Mouse (Mus musculus): Measurements from ENCODE around the gene Zfp865. TPM values are rescaled to one million over a fixed set of nuclear protein-coding genes. Genes with fewer than 3 reads are reported as not detected.

The Zfp865 gene
- polyA plus RNA-seq, 1 experiment from 2014 or later: 9.0 TPM

DNA sequence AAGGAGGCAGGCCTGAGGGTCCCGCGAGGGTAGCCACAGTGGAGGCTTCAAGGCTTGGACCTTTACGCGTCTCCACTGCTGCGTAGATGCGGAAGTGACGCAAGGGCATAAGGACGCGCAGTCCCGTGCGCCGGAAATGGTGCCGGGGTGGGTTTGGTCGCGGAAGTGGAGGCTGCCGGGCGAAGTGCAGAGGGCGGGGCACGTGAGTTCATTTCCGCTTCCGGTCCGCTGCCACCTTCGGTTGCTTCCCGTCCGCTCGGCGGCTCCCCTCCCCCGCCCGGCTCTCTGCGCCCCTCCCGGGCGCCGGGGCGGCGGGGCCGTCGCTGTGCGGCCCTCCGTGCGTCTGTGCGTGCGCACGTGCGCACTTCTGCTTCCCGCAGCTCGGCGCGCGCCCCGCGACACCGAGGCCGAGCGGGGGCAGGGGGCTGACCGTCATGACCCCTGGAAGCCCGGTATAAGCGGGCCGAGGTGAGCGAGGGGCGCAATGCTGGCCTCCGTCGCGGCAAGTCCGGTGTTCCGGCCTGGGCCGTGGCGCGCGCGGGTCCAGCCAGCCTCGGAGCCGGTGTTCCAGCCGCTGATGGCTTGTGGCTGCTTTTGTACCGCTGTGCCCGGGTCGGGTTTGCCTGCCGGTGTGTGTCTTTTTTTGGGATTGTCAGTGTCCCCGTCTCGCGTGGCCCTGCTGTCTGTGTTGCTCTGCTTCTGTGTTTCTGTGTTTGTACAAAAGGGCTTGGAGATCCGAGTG lies 60.0 kb downstream of the Zfp865 start, which contains the start of gene Epn1:
Gene Epn1 (plus strand): TSS at position 226 of the 742 bp plus-strand sequence.
- peak; percentile 95 for DNase-seq (ENCODE audit: low spot score)
- H3K27ac ChIP-seq: peak within 1 kb of the TSS; percentile 96
- H3K4me3 ChIP-seq: peak within 1 kb of the TSS; percentile 96
- H3K36me3 ChIP-seq: peaks cover 73% of the 10 kb centered on the region
- peaks cover 18% of the 10 kb centered on the region for H3K4me1 ChIP-seq (replicated peaks)
- H3K27me3 ChIP-seq (ENCODE audit: insufficient read depth, poor library complexity, severe bottlenecking): no peaks in the 10 kb centered on the region
- no peaks in the 10 kb centered on the region for H3K9me3 ChIP-seq
- under 1% methylated on average over 81 of the region's 81 CpGs for WGBS

DNA sequence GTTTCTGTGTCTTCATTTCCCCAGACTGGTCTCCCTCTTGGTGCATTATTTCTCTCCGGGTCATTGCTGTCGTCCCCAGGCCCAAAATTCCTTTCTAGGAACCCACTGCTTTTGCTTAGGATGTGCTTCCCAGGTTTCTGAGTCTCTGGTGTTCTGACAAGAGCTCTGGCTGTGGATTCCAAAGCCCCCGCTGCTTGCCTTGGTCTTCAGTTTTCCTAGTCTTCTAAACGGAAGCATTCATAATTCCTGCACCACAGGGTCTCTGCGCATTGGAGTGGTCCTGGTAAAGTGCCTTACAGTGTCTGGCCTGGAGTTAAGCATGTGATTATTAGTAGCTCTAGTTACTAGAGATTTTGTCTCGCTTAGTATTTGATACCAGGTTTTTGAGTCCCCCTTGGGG lies 60.6 kb downstream of the Zfp865 start:
- Histone ChIP-seq H3K36me3 (peaks cover 73% of the 10 kb centered on the region), H3K4me1 (replicated peaks) (peaks cover 18% of the 10 kb centered on the region), H3K4me3 (peak overlapping the region; percentile 96), H3K27ac (peak overlapping the region; percentile 96), H3K27me3 (ENCODE audit: insufficient read depth, poor library complexity, severe bottlenecking) (no peaks in the 10 kb centered on the region), H3K9me3 (no peaks in the 10 kb centered on the region)
- peak; percentile 14 for DNase-seq (ENCODE audit: low spot score)
- WGBS: 23% methylated on average over 6 of the region's 6 CpGs

DNA sequence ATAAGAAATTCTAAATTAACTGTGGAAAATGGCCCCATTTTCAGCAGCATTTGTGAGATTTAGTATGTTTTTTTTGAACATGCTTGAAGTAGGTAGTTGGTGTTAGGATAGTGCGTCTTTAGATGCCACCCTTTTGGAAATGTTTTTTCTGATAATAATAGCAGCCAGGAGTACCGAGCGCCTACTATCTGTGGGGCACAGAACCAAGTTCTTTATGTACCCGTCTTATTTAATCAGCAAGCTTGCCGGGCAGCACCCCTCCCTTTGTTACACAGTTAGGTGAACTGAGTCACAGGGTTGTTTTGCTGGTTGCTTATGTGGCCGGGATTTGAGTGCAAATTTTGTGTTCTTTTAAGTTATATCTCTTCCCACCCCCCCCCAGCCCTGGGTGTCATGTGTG lies 61.1 kb downstream of the Zfp865 start:
- Histone ChIP-seq H3K4me1 (replicated peaks) (peaks cover 18% of the 10 kb centered on the region), H3K27ac (0 out of 2 replicates have a peak overlapping the region, but pooled peaks have one; percentile 96), H3K36me3 (peaks cover 74% of the 10 kb centered on the region), H3K4me3 (peak overlapping the region; percentile 96), H3K9me3 (no peaks in the 10 kb centered on the region), H3K27me3 (ENCODE audit: insufficient read depth, poor library complexity, severe bottlenecking) (no peaks in the 10 kb centered on the region)
- 79% methylated on average over 6 of the region's 6 CpGs for WGBS
- DNase-seq (ENCODE audit: low spot score): no peak

DNA sequence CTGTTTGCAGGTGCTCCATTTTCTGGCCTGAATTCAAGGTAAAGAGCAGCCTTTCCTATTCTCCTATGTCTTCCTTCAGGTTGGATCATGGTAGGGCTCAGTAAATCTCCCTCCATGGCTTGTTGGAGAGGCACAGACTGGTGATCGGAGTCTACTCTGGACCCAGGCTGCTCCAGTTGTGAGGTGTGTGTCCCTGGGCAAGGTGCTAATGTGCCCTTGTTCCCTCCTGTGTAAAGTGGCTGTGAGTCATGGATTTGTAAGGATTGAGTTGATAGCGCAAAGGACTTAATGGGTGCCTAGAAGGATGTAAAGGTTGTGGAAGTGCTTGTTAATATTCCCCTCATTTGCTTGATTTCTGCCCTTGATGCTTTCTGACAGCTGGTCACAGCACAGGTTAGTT lies 61.8 kb downstream of the Zfp865 start:
- no peaks in the 10 kb centered on the region for H3K9me3 ChIP-seq
- WGBS: 97% methylated on average over 2 of the region's 2 CpGs
- H3K27ac ChIP-seq: no peak overlapping the region
- peaks cover 18% of the 10 kb centered on the region for H3K4me1 ChIP-seq (replicated peaks)
- H3K4me3 ChIP-seq: no peak overlapping the region; the same call in none of the 2 replicates
- no peaks in the 10 kb centered on the region for H3K27me3 ChIP-seq (ENCODE audit: insufficient read depth, poor library complexity, severe bottlenecking)
- peaks cover 73% of the 10 kb centered on the region for H3K36me3 ChIP-seq
- DNase-seq (ENCODE audit: low spot score): no peak

DNA sequence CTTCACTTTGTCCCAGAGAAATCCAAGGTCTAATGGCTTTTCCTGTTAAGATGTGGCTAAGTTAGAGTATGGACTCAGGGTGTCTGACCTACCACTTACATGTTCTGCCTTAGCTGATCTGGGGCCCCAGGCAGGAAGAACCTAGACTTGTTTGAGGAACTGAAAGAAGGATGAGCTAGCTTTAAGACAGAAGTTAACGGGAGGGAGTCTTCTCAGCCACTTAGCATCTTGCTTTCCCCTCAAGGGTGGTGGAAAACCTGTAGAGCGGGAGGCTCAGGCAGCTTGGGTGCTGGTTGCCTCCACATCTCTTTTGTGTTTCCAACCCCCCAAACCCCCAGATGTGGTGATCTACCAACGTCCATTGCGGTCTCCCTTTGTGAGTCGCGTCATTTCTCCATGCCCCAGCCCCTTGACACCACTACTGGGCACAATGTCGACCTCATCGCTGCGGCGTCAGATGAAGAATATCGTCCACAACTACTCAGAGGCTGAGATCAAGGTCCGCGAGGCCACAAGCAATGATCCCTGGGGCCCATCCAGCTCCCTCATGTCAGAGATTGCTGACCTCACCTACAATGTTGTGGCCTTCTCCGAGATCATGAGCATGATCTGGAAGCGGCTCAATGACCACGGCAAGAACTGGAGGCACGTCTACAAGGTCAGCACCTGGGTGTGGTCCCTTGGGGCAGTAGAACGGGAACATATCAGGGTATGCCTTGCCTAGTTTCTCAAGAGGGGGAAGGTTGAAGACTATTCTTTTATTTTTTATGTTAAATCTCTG lies 63.3 kb downstream of the Zfp865 start:
- WGBS: 94% methylated on average over 18 of the region's 18 CpGs
- Histone ChIP-seq H3K36me3 (peaks cover 72% of the 10 kb centered on the region), H3K9me3 (no peaks in the 10 kb centered on the region)

DNA sequence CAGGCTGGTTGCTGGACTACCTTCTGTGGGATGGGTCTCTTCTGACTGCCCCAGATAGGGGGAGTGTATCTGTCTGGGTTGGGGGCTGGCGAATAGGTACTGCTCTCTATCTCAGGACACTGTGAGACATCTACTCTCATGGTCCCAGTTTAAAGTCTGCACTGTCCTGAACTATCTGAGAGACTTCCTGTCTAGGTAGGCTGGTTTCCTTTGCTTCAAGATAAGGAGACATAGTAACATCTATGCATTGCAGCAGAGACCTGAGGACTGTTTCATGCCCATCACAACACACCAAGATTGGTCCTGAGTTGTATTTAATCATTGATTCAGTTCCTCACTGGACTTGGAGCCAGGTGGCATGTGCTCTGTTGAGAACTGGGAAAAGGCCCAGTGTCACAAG lies 65.3 kb downstream of the Zfp865 start:
- Histone ChIP-seq H3K36me3 (peaks cover 82% of the 10 kb centered on the region), H3K4me3 (no peak overlapping the region), H3K27ac (no peak overlapping the region), H3K27me3 (ENCODE audit: insufficient read depth, poor library complexity, severe bottlenecking) (no peaks in the 10 kb centered on the region), H3K4me1 (replicated peaks) (peaks cover 16% of the 10 kb centered on the region), H3K9me3 (no peaks in the 10 kb centered on the region)
- 82% methylated on average over 1 of the region's 1 CpGs for WGBS
- DNase-seq (ENCODE audit: low spot score): no peak

More for the DNA sequence above, 63.3 kb downstream of the Zfp865 start:
- H3K27me3 ChIP-seq (ENCODE audit: insufficient read depth, poor library complexity, severe bottlenecking): no peaks in the 10 kb centered on the region
- H3K4me1 ChIP-seq (replicated peaks): peaks cover 18% of the 10 kb centered on the region
- no peak overlapping the region for H3K27ac ChIP-seq
- no peak for DNase-seq (ENCODE audit: low spot score)
- H3K4me3 ChIP-seq: no peak overlapping the region

Other genes starting within 250 kb of the Zfp865 start
- not detected in 2 replicates for gene Fam71e2, start 249.1 kb upstream of the Zfp865 start, polyA plus RNA-seq (2016; fragmentation: Nextera tagmentation; extraction: Ambion mirVana)
- gene Il11, start 237.5 kb upstream of the Zfp865 start, polyA plus RNA-seq (2016; fragmentation: Nextera tagmentation; extraction: Ambion mirVana): 0.44 and 0.96 TPM in 2 replicates
- gene Tmem190, start 237.4 kb upstream of the Zfp865 start, polyA plus RNA-seq (2016; fragmentation: Nextera tagmentation; extraction: Ambion mirVana): 0.30 TPM in 1 of 2 replicates, not detected in the other
- 2.6 and 4.3 TPM in 2 replicates for gene Tmem238, start 230.7 kb upstream of the Zfp865 start, polyA plus RNA-seq (2016; fragmentation: Nextera tagmentation; extraction: Ambion mirVana)
- 378 and 382 TPM in 2 replicates for gene Rpl28, start 227.5 kb upstream of the Zfp865 start, polyA plus RNA-seq (2016; fragmentation: Nextera tagmentation; extraction: Ambion mirVana)
- 414 and 452 TPM in 2 replicates for gene Ube2s, start 207.8 kb upstream of the Zfp865 start, polyA plus RNA-seq (2016; fragmentation: Nextera tagmentation; extraction: Ambion mirVana)
- gene Shisa7, start 175.7 kb upstream of the Zfp865 start, polyA plus RNA-seq (2016; fragmentation: Nextera tagmentation; extraction: Ambion mirVana): 0.68 and 1.8 TPM in 2 replicates
- 2.6 and 3.3 TPM in 2 replicates for gene Isoc2b, start 150.1 kb upstream of the Zfp865 start, polyA plus RNA-seq (2016; fragmentation: Nextera tagmentation; extraction: Ambion mirVana)
- 0.73 and 0.82 TPM in 2 replicates for gene Isoc2a, start 143.2 kb upstream of the Zfp865 start, polyA plus RNA-seq (2016; fragmentation: Nextera tagmentation; extraction: Ambion mirVana)
- gene Gm36210, start 113.9 kb upstream of the Zfp865 start, polyA plus RNA-seq (2016; fragmentation: Nextera tagmentation; extraction: Ambion mirVana): not detected in 2 replicates
- gene Zfp628, start 105.2 kb upstream of the Zfp865 start, polyA plus RNA-seq (2016; fragmentation: Nextera tagmentation; extraction: Ambion mirVana): 5.3 and 6.5 TPM in 2 replicates
- gene Nat14, start 98.3 kb upstream of the Zfp865 start, polyA plus RNA-seq (2016; fragmentation: Nextera tagmentation; extraction: Ambion mirVana): 5.2 and 9.6 TPM in 2 replicates
- gene Ssc5d, start 94.6 kb upstream of the Zfp865 start, polyA plus RNA-seq (2016; fragmentation: Nextera tagmentation; extraction: Ambion mirVana): 1.0 and 1.7 TPM in 2 replicates
- not detected in 2 replicates for gene Sbk2, start 56.0 kb upstream of the Zfp865 start, polyA plus RNA-seq (2016; fragmentation: Nextera tagmentation; extraction: Ambion mirVana)
- 0.10 TPM in 1 of 2 replicates, not detected in the other for gene Sbk3, start 49.2 kb upstream of the Zfp865 start, polyA plus RNA-seq (2016; fragmentation: Nextera tagmentation; extraction: Ambion mirVana)
- 31.8 and 43.1 TPM in 2 replicates for gene Zfp579, start 24.2 kb upstream of the Zfp865 start, polyA plus RNA-seq (2016; fragmentation: Nextera tagmentation; extraction: Ambion mirVana)
- gene Zfp524, start 6.0 kb upstream of the Zfp865 start, polyA plus RNA-seq (2016; fragmentation: Nextera tagmentation; extraction: Ambion mirVana): 9.7 and 9.9 TPM in 2 replicates
- gene Fiz1, start 5.7 kb upstream of the Zfp865 start, polyA plus RNA-seq (2016; fragmentation: Nextera tagmentation; extraction: Ambion mirVana): 55.2 and 65.1 TPM in 2 replicates
- 0.46 TPM in 1 of 2 replicates, not detected in the other for gene Gm44973, start 4.9 kb upstream of the Zfp865 start, polyA plus RNA-seq (2016; fragmentation: Nextera tagmentation; extraction: Ambion mirVana)
- 5.4 and 7.9 TPM in 2 replicates for gene Ccdc106, start 177 bp downstream of the Zfp865 start, polyA plus RNA-seq (2016; fragmentation: Nextera tagmentation; extraction: Ambion mirVana)
- 0.34 TPM in 1 of 2 replicates, not detected in the other for gene 4632433K11Rik, start 13.7 kb downstream of the Zfp865 start, polyA plus RNA-seq (2016; fragmentation: Nextera tagmentation; extraction: Ambion mirVana)
- gene Zfp784, start 18.1 kb downstream of the Zfp865 start, polyA plus RNA-seq (2016; fragmentation: Nextera tagmentation; extraction: Ambion mirVana): 3.3 and 3.9 TPM in 2 replicates
- 37.7 and 53.4 TPM in 2 replicates for gene Zfp580, start 31.2 kb downstream of the Zfp865 start, polyA plus RNA-seq (2016; fragmentation: Nextera tagmentation; extraction: Ambion mirVana)
- gene U2af2, start 41.8 kb downstream of the Zfp865 start, polyA plus RNA-seq (2016; fragmentation: Nextera tagmentation; extraction: Ambion mirVana): 179 and 180 TPM in 2 replicates
- 61.3 and 76.8 TPM in 2 replicates for gene Epn1, start 59.9 kb downstream of the Zfp865 start, polyA plus RNA-seq (2016; fragmentation: Nextera tagmentation; extraction: Ambion mirVana)
- not detected in 2 replicates for gene Rfpl4, start 96.6 kb downstream of the Zfp865 start, polyA plus RNA-seq (2016; fragmentation: Nextera tagmentation; extraction: Ambion mirVana)
- gene Rasl2-9, start 105.6 kb downstream of the Zfp865 start, polyA plus RNA-seq (2016; fragmentation: Nextera tagmentation; extraction: Ambion mirVana): 0.32 and 0.69 TPM in 2 replicates
- gene Vmn1r55, start 129.3 kb downstream of the Zfp865 start, polyA plus RNA-seq (2016; fragmentation: Nextera tagmentation; extraction: Ambion mirVana): not detected in 2 replicates
- not detected in 2 replicates for gene Vmn1r56, start 176.4 kb downstream of the Zfp865 start, polyA plus RNA-seq (2016; fragmentation: Nextera tagmentation; extraction: Ambion mirVana)
- gene Vmn1r57, start 198.1 kb downstream of the Zfp865 start, polyA plus RNA-seq (2016; fragmentation: Nextera tagmentation; extraction: Ambion mirVana): not detected in 2 replicates